28 mouse cellular contexts compared by ENCODE assay signal in genomic region chr17:51880895-51881622, GRCm38 (mm10). TPM values are rescaled to one million over a fixed set of nuclear protein-coding genes. Genes with fewer than 3 reads are reported as not detected.
DNase-seq lines count a peak whose midpoint lies in the region; ATAC-seq lines count a peak whose summit lies in the region.
"Had no signal": no experiment of that assay in that cellular context is flagged by ENCODE, and none has a peak within 500 bp of the region (broad histone marks: within the 10 kb centered on the region; RNA-seq: fewer than 3 reads in every experiment).

No protein-coding gene starts in this region.

- no peaks in the 10 kb centered on the region for H3K27me3 ChIP-seq in midbrain, embryonic 11.5 days (ENCODE audit: control insufficient read depth, insufficient read depth, low read length)
- H3K27me3 ChIP-seq in midbrain, embryonic 15.5 days (replicated peaks) = no peaks in the 10 kb centered on the region
- H3K27me3 ChIP-seq: CH12.LX; intestine, embryonic 15.5 days; limb, embryonic 12.5 days; liver, embryonic 15.5 days; Patski; stomach, embryonic 15.5 days had no signal

- no peak overlapping the region for H3K4me3 ChIP-seq in midbrain, embryonic 11.5 days (ENCODE audit: low read depth, low read length)
- no peak overlapping the region for H3K4me3 ChIP-seq in midbrain, embryonic 15.5 days
- H3K4me3 ChIP-seq: intestine, embryonic 15.5 days; layer of hippocampus, adult 2 months; left cerebral cortex, adult 2 months; limb, embryonic 12.5 days; liver, embryonic 15.5 days; stomach, embryonic 15.5 days had no signal

- no peak overlapping the region for H3K27ac ChIP-seq in midbrain, embryonic 11.5 days (ENCODE audit: low read depth, low read length)
- H3K27ac ChIP-seq in midbrain, embryonic 15.5 days = no peak overlapping the region
- H3K27ac ChIP-seq: hindbrain, postnatal 0 days; intestine, embryonic 15.5 days; layer of hippocampus, adult 2 months; left cerebral cortex, adult 2 months; limb, embryonic 12.5 days; liver, embryonic 15.5 days; stomach, embryonic 15.5 days had no signal

- no peaks in the 10 kb centered on the region for H3K9me3 ChIP-seq in midbrain, embryonic 11.5 days (ENCODE audit: control insufficient read depth, low read length)
- H3K9me3 ChIP-seq in midbrain, embryonic 15.5 days = no peaks in the 10 kb centered on the region
- H3K9me3 ChIP-seq: intestine, embryonic 15.5 days; limb, embryonic 12.5 days; liver, embryonic 15.5 days; stomach, embryonic 15.5 days had no signal

- 47% methylated on average over 8 of the region's 8 CpGs for WGBS in midbrain, embryonic 11.5 days
- WGBS in midbrain, embryonic 15.5 days = 34% methylated on average over 8 of the region's 8 CpGs

- no peak overlapping the region for H3K9ac ChIP-seq in midbrain, embryonic 11.5 days (ENCODE audit: low read length)
- H3K9ac ChIP-seq in midbrain, embryonic 15.5 days = no peak overlapping the region
- H3K9ac ChIP-seq: intestine, embryonic 15.5 days; limb, embryonic 12.5 days; liver, embryonic 15.5 days; lung, embryonic 14.5 days; stomach, embryonic 15.5 days had no signal

- no peak overlapping the region for H3K4me2 ChIP-seq in midbrain, embryonic 11.5 days
- H3K4me2 ChIP-seq in midbrain, embryonic 15.5 days = no peak overlapping the region
- H3K4me2 ChIP-seq: heart, embryonic 11.5 days; intestine, embryonic 15.5 days; limb, embryonic 12.5 days; liver, embryonic 15.5 days; lung, embryonic 14.5 days; stomach, embryonic 15.5 days had no signal

- ATAC-seq in midbrain, embryonic 11.5 days (ENCODE audit: low FRiP score) = peak; percentile 70; the same call in 1 of the 2 replicates
- ATAC-seq in midbrain, embryonic 15.5 days (replicated peaks) = no peak
- ATAC-seq: forebrain, embryonic 14.5 days; hindbrain, postnatal 0 days; intestine, embryonic 15.5 days; Patski had no signal

- H3K4me1 ChIP-seq in midbrain, embryonic 11.5 days (ENCODE audit: control insufficient read depth, insufficient read depth, low read length) = peaks cover 6% of the 10 kb centered on the region; the same call in 1 of the 2 replicates
- no peaks in the 10 kb centered on the region for H3K4me1 ChIP-seq in midbrain, embryonic 15.5 days
- H3K4me1 ChIP-seq: intestine, embryonic 15.5 days; limb, embryonic 12.5 days; liver, embryonic 15.5 days; stomach, embryonic 15.5 days had no signal

- peak; percentile 34 for DNase-seq in embryo, embryonic 10 days (ENCODE audit: low spot score)
- DNase-seq in embryo, embryonic 9.5 days (ENCODE audit: extremely low spot score) = no peak
- DNase-seq in midbrain, embryonic 11.5 days (ENCODE audit: low spot score, missing footprints) = peak; percentile 84
- DNase-seq in thymus, postnatal 4 days = peak; percentile 54
- DNase-seq in thymus, postnatal 25 days = no peak
- no peak for DNase-seq in heart, adult 8-10 months (ENCODE audit: low spot score)
- DNase-seq: adrenal gland, postnatal 10 days; cerebellum, adult 8-10 months; cerebellum, postnatal 25 days; gastrocnemius, postnatal 14 days; heart, adult 11 months; heart, postnatal 4 days; kidney, adult 2 months; kidney, postnatal 36 days; lung, embryonic 14.5 days; lung, postnatal 14 days had no signal

- H3K36me3 ChIP-seq in midbrain, embryonic 11.5 days (ENCODE audit: control insufficient read depth, insufficient read depth, low read length) = no peaks in the 10 kb centered on the region
- no peaks in the 10 kb centered on the region for H3K36me3 ChIP-seq in midbrain, embryonic 15.5 days (replicated peaks)
- H3K36me3 ChIP-seq: intestine, embryonic 15.5 days; limb, embryonic 12.5 days; liver, embryonic 15.5 days; stomach, embryonic 15.5 days had no signal

RNA-seq across cellular contexts. Expression of gene Satb1, which starts 48.0 kb away (rescaled TPM):
- 30.0 and 31.9 TPM in 2 replicates for polyA plus RNA-seq in midbrain, embryonic 11.5 days (2014; fragmentation: Nextera tagmentation; extraction: Ambion mirVana)
- 21.5 and 24.1 TPM in 2 replicates for polyA plus RNA-seq in midbrain, embryonic 15.5 days (2015; fragmentation: Nextera tagmentation; extraction: Ambion mirVana)
- total RNA-seq in heart, adult 8-10 months (2022) = 10 to 100 TPM; 24.0 to 29.1 (median 26.7) TPM
- total RNA-seq: CH12.LX had no signal

Comparison
In these comparisons a context has a peak if more than half of its experiments do, and no peak if none do; other contexts are left out.
1. DNase-seq: peak in embryo, embryonic 10 days (single experiment), midbrain, embryonic 11.5 days (single experiment) and thymus, postnatal 4 days (single experiment); none in embryo, embryonic 9.5 days (single experiment), thymus, postnatal 25 days (single experiment) and heart, adult 8-10 months (single experiment).